Mouse (Mus musculus): ENCODE measurements at regions not wholly inside any gene's neighbourhood (a gene's known extent, or its start where the extent isn't known, plus 50 kb on each side); places are given as distances from the start of the nearest gene placed in this dataset.
A peak's percentile ranks its signal among the peaks of the same experiment; 100 is the strongest.
"Not testable (repeated sequence)": the region's sequence is repeated elsewhere in the genome, so short reads cannot be mapped to it uniquely, and the experiment has no call there.

DNA sequence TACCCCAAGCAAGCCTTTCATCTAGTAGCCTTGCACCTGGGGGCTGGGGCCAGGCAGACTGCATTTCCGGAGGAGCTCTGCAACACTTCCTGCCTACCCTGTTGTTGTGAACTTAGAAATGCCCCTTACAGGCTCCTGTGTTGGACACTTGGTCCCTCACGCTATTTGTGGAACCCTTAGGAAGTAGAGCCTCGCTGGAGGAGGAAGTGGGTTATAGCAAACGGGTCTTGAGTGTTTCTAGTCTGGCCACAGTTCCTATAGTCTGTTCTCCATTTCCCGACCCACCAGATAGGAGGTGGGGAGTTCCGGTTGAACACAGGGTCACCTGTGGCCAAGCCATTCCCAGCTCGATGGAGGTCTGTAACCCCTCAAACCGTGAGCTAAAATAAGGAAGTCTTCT is 272.7 kb downstream of the Diras2 start:
- no peak for DNase-seq (ENCODE audit: low spot score in 2 of 2)

DNA sequence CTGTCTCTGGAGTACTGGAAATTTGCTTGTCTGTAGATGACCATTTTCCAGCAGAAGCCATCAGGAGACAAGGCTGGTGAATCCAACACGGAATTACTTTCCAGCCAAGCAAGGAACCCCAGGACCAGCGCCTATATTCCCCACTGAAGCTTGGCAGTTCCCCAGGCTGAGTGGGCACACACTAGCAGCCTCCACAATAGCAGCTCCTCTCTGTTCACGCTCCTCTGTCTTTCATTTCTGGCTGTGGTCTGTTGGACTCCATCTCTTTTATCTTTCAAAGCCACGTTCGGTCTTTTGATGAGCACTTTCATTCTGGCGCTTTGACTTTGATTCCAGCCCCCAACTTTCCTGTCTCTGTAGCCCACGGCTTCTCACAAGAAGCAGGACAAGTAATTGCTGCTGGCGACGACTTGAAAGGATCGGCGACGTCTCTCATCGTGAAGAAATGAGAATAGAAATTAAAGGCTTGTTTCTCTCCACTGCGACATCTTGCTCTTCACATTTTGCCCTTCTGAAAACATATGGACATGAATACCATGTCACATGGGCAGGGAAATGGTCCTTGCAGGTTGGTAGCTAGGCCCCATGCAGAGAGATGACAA is 268.0 kb downstream of the Diras2 start:
- no peak for DNase-seq (ENCODE audit: low spot score in 2 of 2)

- DNase-seq (ENCODE audit: low spot score in 2 of 2), result peak in 1 of 2 experiments; percentile 28
These were observed 262.8 kb downstream of the Diras2 start for GRCm38 (mm10) chr13:52268279-52268678.

DNA sequence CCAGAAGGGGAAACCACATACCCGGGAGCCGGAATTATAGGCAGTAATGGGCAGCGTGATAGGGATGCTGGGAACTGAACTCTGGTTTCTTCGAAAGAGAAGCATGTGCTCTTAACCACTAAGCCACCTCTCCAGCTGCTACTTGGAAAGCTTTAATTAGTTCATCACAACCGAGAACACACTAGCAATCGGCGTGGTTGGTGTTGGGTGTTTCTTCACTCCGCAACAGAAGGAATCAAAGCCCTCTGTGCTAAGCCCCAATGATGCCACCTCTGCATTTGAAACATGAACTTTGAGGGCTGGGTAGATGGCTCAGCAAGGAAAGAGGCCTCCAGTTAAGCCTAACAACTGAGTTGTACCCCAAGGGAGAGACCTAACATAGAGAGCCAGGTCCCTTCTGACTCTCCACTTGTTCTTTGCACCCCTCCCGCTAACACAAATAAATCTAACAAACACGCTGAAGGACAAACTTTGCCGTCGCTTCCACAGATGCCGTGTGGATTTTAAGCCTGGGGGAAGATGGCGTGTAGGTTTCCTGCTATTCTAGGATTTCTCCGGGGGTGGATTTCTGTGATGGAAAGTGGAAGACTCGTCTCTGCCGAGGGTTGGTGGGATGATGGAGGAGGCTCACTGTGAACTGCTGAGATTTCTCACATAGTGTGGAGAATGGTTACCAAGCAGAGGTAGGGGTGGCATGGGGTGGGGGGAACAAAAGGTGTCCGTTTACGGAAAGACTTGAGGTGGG is 257.4 kb downstream of the Diras2 start:
- no peak for DNase-seq (ENCODE audit: low spot score in 2 of 2)

- no peak for DNase-seq (ENCODE audit: low spot score in 2 of 2)
These were observed 255.9 kb downstream of the Diras2 start for GRCm38 (mm10) chr13:52275196-52275595.

DNA sequence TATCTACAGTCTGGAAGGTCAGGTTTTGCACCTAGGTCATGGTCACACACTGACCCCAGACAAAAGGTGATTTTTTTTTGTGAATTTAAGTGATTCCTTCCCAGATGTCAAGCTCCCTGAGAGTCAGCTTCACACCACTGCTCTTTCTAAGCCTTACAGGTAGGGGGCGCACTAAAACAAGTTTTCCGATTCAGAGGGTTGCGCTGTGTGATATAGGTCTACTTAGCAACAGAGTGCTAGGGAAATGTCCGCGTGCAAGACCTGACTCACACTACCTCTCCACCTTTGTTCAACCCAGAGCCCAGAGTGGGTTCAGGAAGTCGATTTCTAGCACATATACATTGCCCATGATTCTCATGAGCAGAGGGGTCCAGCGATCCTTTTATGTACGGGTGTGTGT is 255.4 kb downstream of the Diras2 start:
- DNase-seq (ENCODE audit: low spot score in 2 of 2), result peak in 1 of 2 experiments; percentile 56

DNA sequence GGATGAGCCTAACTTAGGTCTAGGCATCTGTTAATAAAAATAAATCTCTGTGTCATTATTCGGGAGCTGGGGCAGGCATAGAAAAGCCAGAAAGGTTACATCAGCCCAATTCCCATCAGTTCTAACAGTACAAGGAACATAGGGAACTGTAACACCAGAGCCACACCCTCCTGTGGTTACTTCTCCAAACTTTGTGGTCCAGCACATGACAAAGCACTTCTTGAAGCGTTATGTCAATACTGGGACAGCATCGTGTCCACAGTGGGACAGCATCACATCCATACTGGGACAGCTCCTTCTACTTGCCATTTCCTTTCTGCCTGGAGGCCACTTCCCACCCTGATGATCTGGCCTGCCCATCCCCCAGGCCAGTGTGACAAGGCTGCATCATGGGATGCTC is 253.9 kb downstream of the Diras2 start:
- DNase-seq (ENCODE audit: low spot score in 2 of 2), result no peak

- no peak for DNase-seq (ENCODE audit: low spot score in 2 of 2)
These were observed 252.2 kb downstream of the Diras2 start for GRCm38 (mm10) chr13:52278831-52279230.

DNA sequence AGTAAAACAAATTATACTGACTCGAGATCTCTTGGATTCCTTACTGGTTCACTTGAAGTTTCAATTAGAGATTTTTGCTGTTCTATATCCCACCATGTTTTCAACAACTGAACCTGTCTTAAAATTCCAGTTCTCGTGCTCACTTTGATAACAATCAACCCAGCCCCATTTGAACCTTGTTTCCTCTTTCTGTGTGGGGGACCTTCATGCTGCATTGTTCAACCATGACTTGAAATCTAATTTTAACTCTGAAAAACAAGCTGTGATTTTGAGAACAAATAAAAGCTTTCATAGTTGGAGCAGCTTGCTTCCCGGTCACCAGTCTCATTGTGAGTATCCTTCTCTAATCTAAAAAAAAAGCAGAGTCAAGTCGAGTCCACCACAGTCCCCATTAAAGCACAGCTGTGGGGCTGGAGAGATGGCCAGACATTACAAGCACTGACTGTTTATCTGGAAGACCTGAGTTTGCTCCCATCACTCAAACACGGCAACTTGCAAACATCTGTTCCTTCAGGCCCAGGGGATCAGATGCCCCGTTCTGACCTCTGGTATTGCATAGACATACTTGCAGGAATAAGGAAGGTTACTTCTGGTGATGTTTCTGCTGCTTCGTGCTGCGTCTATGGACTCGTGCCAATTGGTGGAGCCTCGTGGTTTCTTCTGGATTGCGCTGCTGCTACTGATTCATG is 251.7 kb downstream of the Diras2 start:
- DNase-seq (ENCODE audit: low spot score in 2 of 2), result peak in 1 of 2 experiments; percentile 21

- no peak for DNase-seq (ENCODE audit: low spot score in 2 of 2)
These were observed 251.1 kb downstream of the Diras2 start for GRCm38 (mm10) chr13:52279970-52280348.

DNA sequence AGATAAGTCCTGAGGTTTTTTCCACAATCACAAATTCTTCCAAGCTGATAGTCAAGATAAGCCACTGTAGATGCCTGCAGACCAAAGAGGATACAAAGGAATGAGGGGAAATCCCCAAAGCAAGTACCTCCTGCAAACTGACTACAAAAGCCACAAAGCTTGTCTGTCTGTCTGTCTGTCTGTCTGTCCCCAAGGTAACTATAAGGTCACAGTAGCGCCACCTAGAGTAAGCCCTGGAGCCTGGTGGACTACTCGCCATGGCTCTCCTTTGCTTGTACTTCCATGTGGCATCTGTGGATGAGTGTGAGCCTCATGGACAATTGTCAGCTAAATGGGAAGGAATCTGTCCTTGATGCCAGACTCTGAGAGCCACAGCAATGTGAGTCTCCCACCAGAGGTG is 249.8 kb downstream of the Diras2 start:
- DNase-seq (ENCODE audit: low spot score in 2 of 2), result peak in 1 of 2 experiments; percentile 38

GRCm38 (mm10) chr13:52282500-52282899 is 248.6 kb downstream of the Diras2 start:
- DNase-seq (ENCODE audit: low spot score in 2 of 2), result no peak

DNA sequence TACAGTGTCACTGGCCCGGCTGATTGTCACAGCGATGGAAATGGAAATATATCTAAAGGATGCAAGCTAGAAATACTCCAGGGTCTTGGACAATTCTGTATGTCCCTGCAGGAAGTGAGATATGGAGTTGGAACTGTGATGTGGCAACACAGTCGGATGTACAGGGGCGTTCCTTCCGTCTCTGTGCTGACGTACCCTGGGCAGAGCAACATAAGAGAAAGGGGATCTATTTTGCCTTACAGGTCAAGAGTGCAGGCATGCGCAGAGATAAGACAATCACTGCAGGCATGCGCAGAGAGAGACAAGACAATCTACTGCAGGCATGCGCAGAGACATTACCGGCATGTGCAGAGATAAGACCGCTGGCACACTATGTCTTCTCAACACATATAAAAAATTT is 247.6 kb downstream of the Diras2 start:
- no peak for DNase-seq (ENCODE audit: low spot score in 2 of 2)

- no peak for DNase-seq (ENCODE audit: low spot score in 2 of 2)
These were observed 246.9 kb downstream of the Diras2 start for GRCm38 (mm10) chr13:52284026-52284801.

DNA sequence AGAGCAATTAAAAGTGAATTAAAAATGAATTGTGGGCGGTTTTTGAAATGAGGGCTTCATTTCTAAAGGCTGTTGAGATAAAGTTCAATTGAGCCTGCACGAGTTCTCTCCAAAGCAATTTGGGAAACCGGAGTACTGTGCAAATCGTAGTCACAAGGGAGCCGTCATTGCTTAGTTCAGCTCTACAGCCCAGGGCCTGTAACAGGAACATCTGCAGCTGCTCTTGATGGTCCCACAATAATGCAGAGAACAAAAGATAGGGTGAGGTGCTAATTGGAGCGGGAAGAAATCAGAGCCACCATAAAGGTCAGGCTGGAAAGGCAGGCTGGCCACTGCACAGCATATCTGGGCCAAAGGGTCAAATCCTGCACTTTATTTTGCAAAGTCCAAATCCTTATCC is 242.7 kb downstream of the Diras2 start:
- no peak for DNase-seq (ENCODE audit: low spot score in 2 of 2)

DNA sequence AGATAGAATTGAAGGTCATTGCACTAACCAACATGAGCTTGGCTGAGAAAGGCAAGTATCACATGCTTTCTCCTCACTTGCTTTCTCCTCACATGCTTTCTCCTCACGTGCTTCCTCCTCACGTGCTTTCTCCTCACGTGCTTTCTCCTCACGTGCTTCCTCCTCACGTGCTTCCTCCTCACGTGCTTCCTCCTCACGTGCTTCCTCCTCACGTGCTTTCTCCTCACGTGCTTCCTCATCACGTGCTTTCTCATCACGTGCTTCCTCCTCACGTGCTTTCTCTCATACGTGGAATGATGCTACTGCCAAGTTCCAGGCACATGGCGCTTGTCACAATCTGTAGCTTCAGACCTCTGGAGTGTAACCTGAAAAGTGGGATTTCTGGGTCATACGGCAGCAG is 235.2 kb downstream of the Diras2 start:
- DNase-seq (ENCODE audit: low spot score in 2 of 2), result no peak

GRCm38 (mm10) chr13:52296541-52297276 is 234.4 kb downstream of the Diras2 start:
- DNase-seq (ENCODE audit: low spot score in 2 of 2), result no peak

DNA sequence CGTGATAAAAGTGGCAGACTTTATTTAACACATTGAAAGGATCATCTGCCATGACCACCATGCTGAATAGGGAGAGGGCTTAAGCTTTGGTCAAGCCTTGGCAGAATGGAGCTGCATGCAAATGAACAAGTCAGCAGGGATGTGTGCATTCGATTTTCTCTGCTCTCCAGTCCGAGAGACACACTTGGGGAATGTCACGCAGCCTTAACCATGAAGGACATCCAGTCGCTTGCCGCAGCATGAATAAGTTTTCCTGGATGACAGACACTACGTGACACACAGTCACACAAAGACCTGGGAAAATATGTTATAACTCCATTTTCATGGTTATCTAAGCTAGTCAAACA is 233.8 kb downstream of the Diras2 start:
- no peak for DNase-seq (ENCODE audit: low spot score in 2 of 2)

- DNase-seq (ENCODE audit: low spot score in 2 of 2), result no peak
These were observed 232.7 kb downstream of the Diras2 start for GRCm38 (mm10) chr13:52298362-52298761.

DNA sequence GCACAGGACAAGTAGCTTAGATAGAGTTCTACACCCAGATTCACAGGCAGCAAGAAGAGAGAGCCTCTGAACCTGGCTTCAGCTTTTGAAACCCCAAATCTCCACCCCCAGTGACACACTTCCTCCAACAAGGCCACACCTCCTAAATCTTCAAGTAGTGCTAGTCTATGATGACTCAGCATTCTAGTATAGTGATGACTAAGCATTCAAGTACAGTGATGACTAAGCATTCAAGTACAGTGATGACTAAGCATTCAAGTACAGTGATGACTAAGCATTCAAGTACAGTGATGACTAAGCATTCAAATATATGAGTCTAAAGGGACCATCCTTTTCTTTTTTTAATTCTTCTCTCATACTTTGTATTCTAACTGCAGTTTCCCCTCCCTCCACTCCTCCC is 225.8 kb downstream of the Diras2 start:
- DNase-seq (ENCODE audit: low spot score in 2 of 2), result not testable (repeated sequence)

GRCm38 (mm10) chr13:52306783-52307440 is 224.2 kb downstream of the Diras2 start:
- no peak for DNase-seq (ENCODE audit: low spot score in 2 of 2)
